Mouse (Mus musculus): Measurements from ENCODE around the gene Lrrc30. TPM values are rescaled to one million over a fixed set of nuclear protein-coding genes. Genes with fewer than 3 reads are reported as not detected.
A peak's percentile ranks its signal among the peaks of the same experiment; 100 is the strongest.

The Lrrc30 gene
- polyA plus RNA-seq, 1 experiment from 2014 or later = not detected

DNA sequence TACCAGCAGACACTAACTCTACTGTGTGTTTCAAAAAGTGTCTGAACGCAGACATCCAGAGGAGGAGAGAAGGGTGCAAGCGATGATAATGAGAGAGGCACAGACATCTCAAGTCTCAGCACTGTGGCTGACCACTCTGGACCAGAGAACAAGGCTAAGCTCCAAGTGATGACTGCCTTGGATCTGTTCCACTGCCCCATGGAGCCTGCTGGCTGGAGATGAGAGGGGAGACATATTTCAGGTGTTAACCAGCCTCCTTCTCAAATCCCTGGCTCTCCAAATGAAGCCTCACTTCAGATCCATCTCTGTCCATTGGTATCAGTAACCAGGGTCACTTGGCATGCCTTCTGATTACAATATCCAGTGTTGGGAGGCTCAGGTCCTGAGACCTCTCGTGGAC is 20.4 kb downstream of the Lrrc30 start:
- ATAC-seq (ENCODE audit: insufficient number of reproducible peaks, insufficient read depth, low FRiP score, low read depth) = no peak
- 87% methylated on average over 3 of the region's 3 CpGs for WGBS
- H3K9ac ChIP-seq (replicated peaks; ENCODE audit: low read depth, low read length) = no peak overlapping the region
- H3K9me3 ChIP-seq (ENCODE audit: control insufficient read depth, low read depth, low read length) = no peaks in the 10 kb centered on the region
- H3K36me3 ChIP-seq (ENCODE audit: control insufficient read depth, insufficient read depth, low read length) = no peaks in the 10 kb centered on the region
- H3K4me1 ChIP-seq (ENCODE audit: control insufficient read depth, insufficient read depth, low read length) = no peaks in the 10 kb centered on the region
- no peak overlapping the region for H3K27ac ChIP-seq (ENCODE audit: low read length)
- no peak overlapping the region for H3K4me3 ChIP-seq (ENCODE audit: low read depth, low read length)
- no peaks in the 10 kb centered on the region for H3K27me3 ChIP-seq (ENCODE audit: control insufficient read depth, insufficient read depth, low read length)
- no peak overlapping the region for H3K4me2 ChIP-seq (replicated peaks; ENCODE audit: low read depth, low read length)

DNA sequence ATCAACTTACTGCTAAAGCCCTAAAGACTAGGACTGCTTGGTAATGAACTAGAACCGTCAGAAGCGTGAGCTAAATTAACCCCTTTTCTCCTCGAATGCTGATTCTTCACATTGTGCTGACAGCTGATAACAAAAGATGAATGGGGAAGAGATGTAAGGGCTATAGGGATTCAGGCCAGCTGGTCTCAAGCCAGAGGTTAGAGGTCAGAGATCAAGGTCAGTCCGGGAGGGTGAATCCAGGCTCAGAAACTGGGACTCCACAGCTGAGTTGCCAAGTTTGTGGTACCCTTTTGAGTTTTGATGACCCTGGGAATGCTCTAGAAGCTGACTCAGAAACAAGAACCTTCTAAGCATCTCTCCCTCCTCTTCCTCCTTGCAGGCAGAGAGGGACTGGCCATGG is 28.1 kb downstream of the Lrrc30 start:
- no peak overlapping the region for H3K4me2 ChIP-seq (replicated peaks; ENCODE audit: low read depth, low read length)
- H3K27ac ChIP-seq (ENCODE audit: low read length) = no peak overlapping the region
- no peaks in the 10 kb centered on the region for H3K36me3 ChIP-seq (ENCODE audit: control insufficient read depth, insufficient read depth, low read length)
- H3K4me1 ChIP-seq (ENCODE audit: control insufficient read depth, insufficient read depth, low read length) = no peaks in the 10 kb centered on the region
- H3K27me3 ChIP-seq (ENCODE audit: control insufficient read depth, insufficient read depth, low read length) = no peaks in the 10 kb centered on the region
- no peak overlapping the region for H3K9ac ChIP-seq (replicated peaks; ENCODE audit: low read depth, low read length)
- no peak for ATAC-seq (ENCODE audit: insufficient number of reproducible peaks, insufficient read depth, low FRiP score, low read depth)
- H3K4me3 ChIP-seq (ENCODE audit: low read depth, low read length) = no peak overlapping the region
- WGBS = 48% methylated on average over 4 of the region's 4 CpGs
- H3K9me3 ChIP-seq (ENCODE audit: control insufficient read depth, low read depth, low read length) = no peaks in the 10 kb centered on the region

DNA sequence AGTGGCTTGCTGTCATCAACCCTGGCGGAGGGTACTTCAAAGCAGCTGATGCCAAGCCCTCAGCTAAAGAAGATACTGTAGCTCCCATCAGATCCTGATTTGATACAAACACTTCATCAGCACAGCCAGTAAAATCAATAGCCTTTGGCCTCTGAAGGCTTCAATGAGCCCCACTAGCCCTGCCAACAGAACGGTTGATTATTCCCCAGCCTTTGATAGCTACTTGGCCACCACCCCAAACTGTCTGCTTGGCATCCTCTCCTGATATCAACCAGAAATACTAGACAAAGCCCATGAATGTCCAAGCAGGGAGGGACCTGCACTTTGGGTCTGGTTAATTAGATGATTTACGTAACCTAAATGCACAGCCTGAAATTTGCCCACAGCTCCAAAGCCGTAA is 30.0 kb downstream of the Lrrc30 start:
- no peaks in the 10 kb centered on the region for H3K4me1 ChIP-seq (ENCODE audit: control insufficient read depth, insufficient read depth, low read length)
- no peaks in the 10 kb centered on the region for H3K27me3 ChIP-seq (ENCODE audit: control insufficient read depth, insufficient read depth, low read length)
- ATAC-seq (ENCODE audit: insufficient number of reproducible peaks, insufficient read depth, low FRiP score, low read depth) = no peak
- no peaks in the 10 kb centered on the region for H3K9me3 ChIP-seq (ENCODE audit: control insufficient read depth, low read depth, low read length)
- H3K4me3 ChIP-seq (ENCODE audit: low read depth, low read length) = no peak overlapping the region
- no peaks in the 10 kb centered on the region for H3K36me3 ChIP-seq (ENCODE audit: control insufficient read depth, insufficient read depth, low read length)
- no peak overlapping the region for H3K27ac ChIP-seq (ENCODE audit: low read length)
- H3K9ac ChIP-seq (replicated peaks; ENCODE audit: low read depth, low read length) = no peak overlapping the region
- H3K4me2 ChIP-seq (replicated peaks; ENCODE audit: low read depth, low read length) = no peak overlapping the region
- 71% methylated on average over 4 of the region's 4 CpGs for whole genome bisulfite sequencing

DNA sequence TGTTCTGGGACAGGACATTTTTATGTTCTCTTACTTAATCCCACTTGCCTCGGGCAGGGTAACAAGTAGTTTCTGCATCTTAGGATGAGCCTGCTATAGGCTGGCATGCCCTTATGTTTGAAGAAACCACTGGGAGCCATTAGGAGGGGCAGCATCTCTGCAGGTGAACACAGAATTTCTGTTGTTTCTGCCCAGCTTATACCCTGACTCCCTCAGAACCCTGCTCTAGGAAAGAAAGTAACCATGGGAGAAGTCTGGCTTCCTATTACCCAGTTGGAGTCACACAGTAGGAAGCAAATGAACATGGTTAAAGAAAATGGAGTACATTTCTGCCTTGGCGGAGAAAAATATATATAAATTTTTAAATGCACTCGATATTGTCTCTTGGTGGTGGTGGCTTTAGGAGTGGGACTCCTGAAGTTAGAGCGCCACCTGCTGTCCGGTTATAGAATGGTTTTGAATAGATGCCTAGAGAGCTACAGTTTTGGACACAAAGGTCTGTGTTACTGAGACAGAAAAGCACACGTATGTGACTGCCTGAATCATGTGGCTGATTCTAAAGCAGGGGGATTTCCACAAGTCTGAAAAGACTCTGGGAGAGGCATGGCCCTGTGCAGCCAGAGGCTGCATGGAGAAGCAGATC is 47.5 kb downstream of the Lrrc30 start:
- H3K36me3 ChIP-seq (ENCODE audit: control insufficient read depth, insufficient read depth, low read length) = no peaks in the 10 kb centered on the region
- H3K4me2 ChIP-seq (replicated peaks; ENCODE audit: low read depth, low read length) = no peak overlapping the region
- no peak overlapping the region for H3K9ac ChIP-seq (replicated peaks; ENCODE audit: low read depth, low read length)
- 20% methylated on average over 6 of the region's 6 CpGs for WGBS
- 0 out of 2 replicates have a peak, but pooled peaks have one; percentile 46 for ATAC-seq (ENCODE audit: insufficient number of reproducible peaks, insufficient read depth, low FRiP score, low read depth)
- H3K4me3 ChIP-seq (ENCODE audit: low read depth, low read length) = no peak overlapping the region
- no peaks in the 10 kb centered on the region for H3K9me3 ChIP-seq (ENCODE audit: control insufficient read depth, low read depth, low read length)
- no peak overlapping the region for H3K27ac ChIP-seq (ENCODE audit: low read length)
- H3K27me3 ChIP-seq (ENCODE audit: control insufficient read depth, insufficient read depth, low read length) = no peaks in the 10 kb centered on the region
- H3K4me1 ChIP-seq (ENCODE audit: control insufficient read depth, insufficient read depth, low read length) = no peaks in the 10 kb centered on the region

DNA sequence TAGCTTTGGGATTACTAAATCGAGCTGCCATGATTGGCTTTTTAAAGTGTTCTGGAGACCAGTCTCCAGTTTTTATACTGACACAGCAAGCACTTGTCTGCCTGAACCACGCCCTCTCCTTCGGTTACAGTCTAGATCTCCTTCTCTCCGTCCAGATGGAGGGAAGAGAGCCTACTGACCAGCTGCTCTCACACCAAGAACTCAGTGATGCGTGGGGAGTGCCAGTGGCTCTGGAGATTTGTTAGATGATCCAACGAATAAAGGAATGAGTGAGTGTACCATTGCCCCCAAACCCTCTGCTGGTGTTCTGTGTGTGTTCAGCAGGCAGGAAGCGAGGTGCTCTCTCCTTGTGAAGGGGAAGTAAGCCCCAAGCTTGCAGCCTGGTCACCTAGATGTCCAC is 48.0 kb downstream of the Lrrc30 start:
- WGBS = 61% methylated on average over 7 of the region's 7 CpGs
- Histone ChIP-seq H3K9ac (replicated peaks; ENCODE audit: low read depth, low read length) (no peak overlapping the region), H3K4me3 (ENCODE audit: low read depth, low read length) (no peak overlapping the region), H3K4me2 (replicated peaks; ENCODE audit: low read depth, low read length) (no peak overlapping the region), H3K36me3 (ENCODE audit: control insufficient read depth, insufficient read depth, low read length) (no peaks in the 10 kb centered on the region), H3K27ac (ENCODE audit: low read length) (no peak overlapping the region), H3K27me3 (ENCODE audit: control insufficient read depth, insufficient read depth, low read length) (no peaks in the 10 kb centered on the region), H3K4me1 (ENCODE audit: control insufficient read depth, insufficient read depth, low read length) (no peaks in the 10 kb centered on the region), H3K9me3 (ENCODE audit: control insufficient read depth, low read depth, low read length) (no peaks in the 10 kb centered on the region)
- no peak for ATAC-seq (ENCODE audit: insufficient number of reproducible peaks, insufficient read depth, low FRiP score, low read depth)

DNA sequence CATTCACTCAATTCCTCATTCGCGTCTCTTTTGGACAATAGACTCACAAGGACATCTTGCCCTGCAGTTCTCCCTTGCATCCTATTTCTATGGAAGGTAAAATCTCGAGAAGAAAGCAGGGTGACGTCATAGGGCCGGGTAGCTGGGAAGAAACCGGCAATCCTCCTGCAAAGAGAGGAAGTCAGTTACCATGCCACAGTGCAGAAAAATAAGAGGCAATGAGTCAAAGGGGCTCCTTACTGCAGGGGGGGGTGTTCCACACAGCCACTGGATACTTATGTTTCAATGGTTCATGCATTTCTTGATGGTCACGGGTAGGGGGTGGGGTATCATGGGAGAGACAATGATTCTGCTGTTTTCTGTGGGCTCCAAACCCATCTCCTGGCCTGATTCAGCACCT is 49.1 kb downstream of the Lrrc30 start:
- Histone ChIP-seq H3K36me3 (ENCODE audit: control insufficient read depth, insufficient read depth, low read length) (no peaks in the 10 kb centered on the region), H3K27me3 (ENCODE audit: control insufficient read depth, insufficient read depth, low read length) (no peaks in the 10 kb centered on the region), H3K9ac (replicated peaks; ENCODE audit: low read depth, low read length) (no peak overlapping the region), H3K4me1 (ENCODE audit: control insufficient read depth, insufficient read depth, low read length) (no peaks in the 10 kb centered on the region), H3K4me2 (replicated peaks; ENCODE audit: low read depth, low read length) (no peak overlapping the region), H3K27ac (ENCODE audit: low read length) (no peak overlapping the region), H3K9me3 (ENCODE audit: control insufficient read depth, low read depth, low read length) (no peaks in the 10 kb centered on the region), H3K4me3 (ENCODE audit: low read depth, low read length) (no peak overlapping the region)
- ATAC-seq (ENCODE audit: insufficient number of reproducible peaks, insufficient read depth, low FRiP score, low read depth) = no peak
- WGBS = 66% methylated on average over 7 of the region's 7 CpGs

DNA sequence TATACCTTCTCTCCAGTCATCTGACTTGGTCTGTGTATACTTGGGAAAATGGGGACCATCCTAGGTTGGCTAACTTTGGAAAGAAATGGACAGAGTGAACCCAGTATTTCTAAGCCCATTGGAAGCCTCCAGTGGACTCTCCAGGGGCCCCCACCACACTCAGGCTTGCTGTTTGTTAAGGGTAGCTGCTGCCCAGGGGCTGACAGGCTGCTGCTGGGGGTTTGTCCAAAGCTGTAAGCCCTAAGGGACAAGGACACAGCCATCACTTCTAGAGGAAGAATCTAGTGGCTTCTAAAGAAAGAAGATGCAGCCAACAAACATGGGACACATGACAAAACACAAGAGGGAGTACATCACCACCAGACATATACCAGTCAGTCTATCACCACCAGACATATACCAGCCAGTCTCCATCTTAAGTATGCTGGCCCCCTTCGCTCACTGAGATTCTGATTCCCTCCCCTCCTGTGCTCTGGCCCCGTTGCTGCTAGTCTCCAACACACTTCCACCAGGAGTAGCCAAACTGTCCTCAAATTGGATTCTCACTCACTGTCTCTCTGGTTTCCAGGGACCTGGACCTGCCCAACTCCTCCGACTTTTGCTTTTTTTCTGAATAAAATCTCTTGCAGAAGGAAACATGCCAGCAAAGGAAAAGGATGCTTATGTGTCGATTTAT is 49.7 kb downstream of the Lrrc30 start:
- Histone ChIP-seq H3K4me2 (replicated peaks; ENCODE audit: low read depth, low read length) (no peak overlapping the region), H3K27me3 (ENCODE audit: control insufficient read depth, insufficient read depth, low read length) (no peaks in the 10 kb centered on the region), H3K9me3 (ENCODE audit: control insufficient read depth, low read depth, low read length) (no peaks in the 10 kb centered on the region), H3K4me1 (ENCODE audit: control insufficient read depth, insufficient read depth, low read length) (no peaks in the 10 kb centered on the region), H3K4me3 (ENCODE audit: low read depth, low read length) (no peak overlapping the region), H3K27ac (ENCODE audit: low read length) (no peak overlapping the region), H3K36me3 (ENCODE audit: control insufficient read depth, insufficient read depth, low read length) (no peaks in the 10 kb centered on the region), H3K9ac (replicated peaks; ENCODE audit: low read depth, low read length) (no peak overlapping the region)
- 82% methylated on average over 4 of the region's 4 CpGs for WGBS
- ATAC-seq (ENCODE audit: insufficient number of reproducible peaks, insufficient read depth, low FRiP score, low read depth) = no peak

DNA sequence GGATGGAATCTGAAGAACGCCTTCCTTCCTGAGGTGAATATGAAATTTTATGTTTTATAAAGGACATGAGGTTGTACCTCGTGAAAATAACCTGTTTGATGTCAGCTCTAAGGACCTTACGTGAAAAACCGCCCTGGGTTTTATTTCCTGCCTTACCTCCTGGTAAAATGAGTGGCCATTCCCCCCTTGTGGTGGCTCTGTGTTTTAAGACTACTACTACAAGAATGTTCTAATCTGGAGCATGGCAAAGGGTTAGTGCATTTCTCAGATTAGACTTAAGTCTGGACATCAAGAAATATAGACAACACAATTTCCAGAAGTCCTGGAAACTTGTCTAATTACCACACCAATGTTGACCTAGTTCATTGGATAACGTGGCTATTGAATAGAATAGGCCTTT is 50.7 kb downstream of the Lrrc30 start:
- WGBS = 79% methylated on average over 5 of the region's 5 CpGs

More for the DNA sequence above, 50.7 kb downstream of the Lrrc30 start:
- Histone ChIP-seq H3K27me3 (ENCODE audit: control insufficient read depth, insufficient read depth, low read length) (no peaks in the 10 kb centered on the region), H3K4me2 (replicated peaks; ENCODE audit: low read depth, low read length) (no peak overlapping the region), H3K9me3 (ENCODE audit: control insufficient read depth, low read depth, low read length) (no peaks in the 10 kb centered on the region), H3K9ac (replicated peaks; ENCODE audit: low read depth, low read length) (no peak overlapping the region), H3K27ac (ENCODE audit: low read length) (no peak overlapping the region), H3K4me1 (ENCODE audit: control insufficient read depth, insufficient read depth, low read length) (no peaks in the 10 kb centered on the region), H3K36me3 (ENCODE audit: control insufficient read depth, insufficient read depth, low read length) (no peaks in the 10 kb centered on the region), H3K4me3 (ENCODE audit: low read depth, low read length) (no peak overlapping the region)
- ATAC-seq (ENCODE audit: insufficient number of reproducible peaks, insufficient read depth, low FRiP score, low read depth) = no peak
